Mouse (Mus musculus): ENCODE data around the gene Cd4. TPM values are rescaled to one million over a fixed set of nuclear protein-coding genes. Genes with fewer than 3 reads are reported as not detected.
"Not testable (repeated sequence)": the region's sequence is repeated elsewhere in the genome, so short reads cannot be mapped to it uniquely, and the experiment has no call there.

Cd4 gene
- total and polyA plus RNA-seq, 2 experiments from 2014 or later, result 0.05 to 0.13 TPM

DNA sequence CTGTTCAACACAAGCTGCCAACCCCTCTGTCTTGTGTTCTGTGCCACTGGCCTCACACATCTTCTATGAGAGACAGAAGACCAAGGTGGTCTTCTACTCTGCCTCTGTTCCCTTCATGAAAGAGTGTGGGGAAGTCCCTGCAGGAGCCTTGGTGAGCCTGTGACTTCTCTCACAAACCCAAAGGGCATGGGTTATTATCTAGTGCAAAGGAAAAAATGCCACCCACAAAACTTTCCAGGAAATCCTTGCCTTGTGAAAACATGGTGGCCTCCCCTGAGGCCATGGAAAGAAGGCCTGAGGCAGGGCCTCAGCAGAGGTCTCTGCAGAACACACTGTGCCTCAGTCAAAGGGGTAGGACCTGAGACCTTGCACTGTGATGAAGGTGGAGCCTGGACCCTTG is 13.8 kb upstream of the Cd4 start:
- DNase-seq (ENCODE audit: low spot score), result no peak
- Histone ChIP-seq H3K4me2 (ENCODE audit: low read depth, low read length) (no peak overlapping the region), H3K4me1 (ENCODE audit: insufficient read depth, low read length) (peaks cover 11% of the 10 kb centered on the region; the same call in 1 of the 2 replicates), H3K9ac (replicated peaks; ENCODE audit: low read length) (no peak overlapping the region), H3K27ac (no peak overlapping the region), H3K36me3 (ENCODE audit: insufficient read depth, low read length) (no peaks in the 10 kb centered on the region), H3K4me3 (ENCODE audit: low read length) (no peak overlapping the region), H3K9me3 (ENCODE audit: low read length) (no peaks in the 10 kb centered on the region), H3K27me3 (ENCODE audit: insufficient read depth, low read length) (no peaks in the 10 kb centered on the region)
- TF ChIP-seq CTCF (IDR thresholded peaks at IDR 0.05; ENCODE audit: low read depth), result no peak
- ATAC-seq, result no peak

DNA sequence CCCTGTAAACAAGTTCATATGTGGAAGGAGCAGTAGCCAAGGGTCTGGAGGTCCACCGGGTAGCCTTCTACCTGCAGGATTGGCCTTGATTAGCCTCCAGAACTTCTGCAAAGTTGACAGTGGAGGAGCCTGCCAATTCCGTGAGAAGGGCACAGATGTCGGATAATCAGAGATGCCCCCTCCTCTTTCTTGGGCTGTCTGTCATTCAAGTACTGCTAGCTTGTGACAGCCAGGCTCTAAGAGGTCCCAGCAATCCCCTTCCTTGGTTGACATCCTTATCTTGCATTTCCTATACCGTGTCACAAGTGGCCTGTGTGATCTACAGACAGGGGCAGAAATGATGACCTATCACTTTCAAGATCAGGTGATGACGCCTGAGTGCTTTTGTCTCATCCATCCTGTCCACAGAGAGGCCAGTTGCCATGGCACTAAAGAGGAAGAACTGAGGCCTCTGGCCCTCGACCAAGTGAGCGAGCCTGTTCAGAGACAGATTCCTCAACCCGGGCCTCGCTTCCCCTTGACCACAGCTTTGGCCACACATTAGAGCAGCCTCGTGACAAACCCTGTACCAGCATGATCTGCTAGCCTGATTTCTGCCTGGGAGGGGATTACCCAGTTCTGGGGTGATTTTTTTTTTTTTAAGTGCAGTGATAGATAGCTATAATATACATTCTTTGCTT is 12.9 kb upstream of the Cd4 start:
- peak; percentile 73 for DNase-seq (ENCODE audit: low spot score)
- no peak overlapping the region for H3K27ac ChIP-seq

DNA sequence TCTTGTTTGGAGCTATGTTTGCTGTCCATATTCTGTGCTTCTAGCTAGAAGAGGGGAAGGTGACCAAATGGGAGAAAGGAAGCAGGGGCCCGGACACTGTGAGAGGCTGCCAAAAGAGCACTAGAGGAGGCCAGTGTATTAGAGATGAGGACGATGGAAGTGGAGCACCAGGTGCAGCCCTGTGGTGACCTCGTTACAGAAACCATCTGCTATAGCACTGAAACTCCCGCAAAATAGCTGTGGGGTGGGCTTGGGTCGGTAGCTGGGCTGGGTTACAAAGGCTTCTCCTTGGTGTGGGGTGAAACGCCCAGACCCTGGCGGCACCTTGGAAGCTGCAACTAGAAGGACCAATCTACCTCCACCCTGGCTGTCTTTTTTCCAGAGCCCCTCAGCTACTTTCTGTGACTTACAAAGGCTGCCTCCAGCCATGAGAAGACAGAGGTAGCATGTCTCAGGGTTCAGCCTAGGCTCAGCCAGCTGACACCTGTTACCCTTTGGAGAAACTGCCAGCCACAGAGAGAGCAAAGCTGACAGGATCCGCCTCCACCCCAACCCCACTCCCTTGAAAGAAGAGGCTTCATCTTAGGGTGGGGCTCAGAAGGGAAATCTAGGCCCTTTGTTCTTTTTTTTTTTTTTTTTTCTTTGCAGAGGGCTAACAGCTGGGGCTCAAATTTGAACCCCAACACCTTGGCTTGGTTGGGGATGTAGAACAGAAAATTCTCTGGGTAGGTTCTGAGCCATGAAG is 12.2 kb upstream of the Cd4 start:
- peaks cover 8% of the 10 kb centered on the region; the same call in 1 of the 2 replicates for H3K4me1 ChIP-seq (ENCODE audit: insufficient read depth, low read length)
- H3K4me3 ChIP-seq (ENCODE audit: low read length), result no peak overlapping the region
- no peaks in the 10 kb centered on the region for H3K9me3 ChIP-seq (ENCODE audit: low read length)
- no peak overlapping the region for H3K9ac ChIP-seq (replicated peaks; ENCODE audit: low read length)
- 49% methylated on average over 8 of the region's 8 CpGs for WGBS
- no peak for TF ChIP-seq CTCF (IDR thresholded peaks at IDR 0.05; ENCODE audit: low read depth)
- H3K27ac ChIP-seq, result no peak overlapping the region
- ATAC-seq (no peak), DNase-seq (ENCODE audit: low spot score) (no peak)
- no peaks in the 10 kb centered on the region for H3K36me3 ChIP-seq (ENCODE audit: insufficient read depth, low read length)
- H3K4me2 ChIP-seq (ENCODE audit: low read depth, low read length), result no peak overlapping the region
- H3K27me3 ChIP-seq (ENCODE audit: insufficient read depth, low read length), result no peaks in the 10 kb centered on the region

More for the DNA sequence above, 12.9 kb upstream of the Cd4 start:
- Histone ChIP-seq H3K27me3 (ENCODE audit: insufficient read depth, low read length) (no peaks in the 10 kb centered on the region), H3K9me3 (ENCODE audit: low read length) (no peaks in the 10 kb centered on the region), H3K4me2 (ENCODE audit: low read depth, low read length) (no peak overlapping the region), H3K9ac (replicated peaks; ENCODE audit: low read length) (no peak overlapping the region), H3K4me1 (ENCODE audit: insufficient read depth, low read length) (peaks cover 11% of the 10 kb centered on the region; the same call in 1 of the 2 replicates), H3K4me3 (ENCODE audit: low read length) (no peak overlapping the region), H3K36me3 (ENCODE audit: insufficient read depth, low read length) (no peaks in the 10 kb centered on the region)
- 38% methylated on average over 10 of the region's 10 CpGs for WGBS
- no peak for TF ChIP-seq CTCF (IDR thresholded peaks at IDR 0.05; ENCODE audit: low read depth)
- ATAC-seq, result no peak

DNA sequence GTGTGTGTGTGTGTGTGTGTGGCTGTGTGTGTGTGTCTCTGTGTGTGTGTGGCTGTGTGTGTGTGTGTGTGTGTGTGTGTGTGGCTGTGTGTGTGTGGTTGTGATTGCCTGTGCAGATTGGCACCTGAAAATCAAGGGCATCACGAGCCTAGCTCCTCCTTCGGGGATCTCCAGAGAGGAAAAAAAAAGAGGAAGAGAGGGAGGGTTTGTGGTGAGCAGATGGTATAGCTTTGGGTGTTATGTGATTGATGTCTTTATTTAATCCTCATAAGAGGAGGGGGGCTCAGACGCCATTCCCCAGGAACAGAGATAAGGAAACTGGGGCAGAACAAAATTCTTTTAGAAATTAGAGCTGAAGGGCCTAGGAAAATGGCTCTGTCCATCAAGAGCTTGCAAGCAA is 10.3 kb upstream of the Cd4 start:
- no peaks in the 10 kb centered on the region for H3K36me3 ChIP-seq (ENCODE audit: insufficient read depth, low read length)
- no peaks in the 10 kb centered on the region for H3K27me3 ChIP-seq (ENCODE audit: insufficient read depth, low read length)
- no peak overlapping the region for H3K4me2 ChIP-seq (ENCODE audit: low read depth, low read length)
- no peak for ATAC-seq
- no peak overlapping the region for H3K4me3 ChIP-seq (ENCODE audit: low read length)
- H3K9ac ChIP-seq (replicated peaks; ENCODE audit: low read length), result no peak overlapping the region
- no peaks in the 10 kb centered on the region for H3K9me3 ChIP-seq (ENCODE audit: low read length)
- DNase-seq (ENCODE audit: low spot score), result peak; percentile 31
- H3K4me1 ChIP-seq (ENCODE audit: insufficient read depth, low read length), result 0 out of 2 replicates have a peak, but pooled peaks cover 3% of the 10 kb centered on the region
- no peak for TF ChIP-seq CTCF (IDR thresholded peaks at IDR 0.05; ENCODE audit: low read depth)
- 40% methylated on average over 3 of the region's 3 CpGs for WGBS
- no peak overlapping the region for H3K27ac ChIP-seq

DNA sequence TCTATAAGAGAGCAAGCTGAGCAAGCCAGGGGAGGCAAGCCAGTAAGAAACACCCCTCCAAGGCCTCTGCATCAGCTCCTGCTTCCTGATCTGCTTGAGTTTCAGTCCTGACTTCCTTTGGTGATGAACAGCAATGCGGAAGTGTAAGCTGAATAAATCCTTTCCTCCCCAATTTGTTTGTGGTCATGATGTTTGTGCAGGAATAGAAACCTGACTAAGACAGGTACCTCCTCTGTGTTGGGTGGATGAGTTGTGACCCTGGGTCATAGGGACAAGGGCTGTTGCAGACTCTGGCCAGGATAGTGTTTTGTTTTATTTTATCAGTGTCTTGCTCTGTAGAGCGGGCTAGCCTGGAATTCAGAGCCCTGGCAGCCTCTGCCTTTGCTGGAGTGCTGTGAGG is 6.1 kb upstream of the Cd4 start:
- H3K27ac ChIP-seq; H3K9me3 ChIP-seq (ENCODE audit: low read length); H3K4me3 ChIP-seq (ENCODE audit: low read length); H3K27me3 ChIP-seq (ENCODE audit: insufficient read depth, low read length); H3K36me3 ChIP-seq (ENCODE audit: insufficient read depth, low read length); DNase-seq (ENCODE audit: low spot score); ATAC-seq; H3K9ac ChIP-seq (replicated peaks; ENCODE audit: low read length); H3K4me1 ChIP-seq (ENCODE audit: insufficient read depth, low read length); H3K4me2 ChIP-seq (ENCODE audit: low read depth, low read length): not testable (repeated sequence)
- WGBS, result 86% methylated on average over 2 of the region's 2 CpGs

- ATAC-seq (no peak), DNase-seq (ENCODE audit: low spot score) (no peak)
- Histone ChIP-seq H3K4me2 (ENCODE audit: low read depth, low read length) (no peak overlapping the region), H3K27me3 (ENCODE audit: insufficient read depth, low read length) (no peaks in the 10 kb centered on the region), H3K4me1 (ENCODE audit: insufficient read depth, low read length) (no peaks in the 10 kb centered on the region), H3K27ac (no peak overlapping the region), H3K9ac (replicated peaks; ENCODE audit: low read length) (no peak overlapping the region), H3K36me3 (ENCODE audit: insufficient read depth, low read length) (no peaks in the 10 kb centered on the region), H3K4me3 (ENCODE audit: low read length) (no peak overlapping the region), H3K9me3 (ENCODE audit: low read length) (no peaks in the 10 kb centered on the region)
- 61% methylated on average over 6 of the region's 6 CpGs for WGBS
- no peak for TF ChIP-seq CTCF (IDR thresholded peaks at IDR 0.05; ENCODE audit: low read depth)
These were observed 3.0 kb upstream of the Cd4 start for GRCm38 (mm10) chr6:124890997-124891396.
